Mouse (Mus musculus) layer of hippocampus, adult 2 months (tissue): ENCODE measurements around the gene Ctdnep1. TPM values are rescaled to one million over a fixed set of nuclear protein-coding genes. Genes with fewer than 3 reads are reported as not detected.
A peak's percentile ranks its signal among the peaks of the same experiment; 100 is the strongest.
"Not testable (repeated sequence)": the region's sequence is repeated elsewhere in the genome, so short reads cannot be mapped to it uniquely, and the experiment has no call there.

Experiments used
- DNase-seq, 2 experiments: peaks; one replicate each; pipeline ENCODE4 v3.0.0; 2022; ENCODE audit warnings: low spot score in 2 of 2
- H3K27ac ChIP-seq: fragments of 200-600 bp; 2 replicates; pipeline ENCODE4 v1.8.1; 2022
- H3K4me3 ChIP-seq: fragments of 200-600 bp; 2 replicates; pipeline ENCODE4 v1.8.1; 2022; ENCODE audit warnings: mild to moderate bottlenecking
- CTCF ChIP-seq: fragments of 200-600 bp; conservative IDR thresholded peaks from 2 replicates; pipeline ENCODE4 v1.8.1; 2022; ENCODE audit warnings: antibody characterized with exemption, mild to moderate bottlenecking, moderate library complexity
- total RNA-seq, 2 experiments: library from RNA; stranded (reverse); gene quantifications; 2 replicates each; pipeline ENCODE4 v1.2.3; 2021

Ctdnep1 gene
- total RNA-seq, 2 experiments from 2014 or later: 106 to 114 TPM

GRCm38 (mm10) chr11:69939181-69939580, 41.8 kb upstream of the Ctdnep1 start:
- TF ChIP-seq CTCF: no peak
- no peak overlapping the region for H3K4me3 ChIP-seq
- DNase-seq: no peak
- no peak overlapping the region for H3K27ac ChIP-seq

GRCm38 (mm10) chr11:69939731-69940130, 41.2 kb upstream of the Ctdnep1 start:
- Histone ChIP-seq H3K4me3 (no peak overlapping the region), H3K27ac (no peak overlapping the region)
- TF ChIP-seq CTCF: no peak
- DNase-seq: no peak

GRCm38 (mm10) chr11:69940962-69941361, 40.0 kb upstream of the Ctdnep1 start:
- Histone ChIP-seq H3K27ac (no peak overlapping the region), H3K4me3 (no peak overlapping the region)
- TF ChIP-seq CTCF: no peak
- no peak for DNase-seq

GRCm38 (mm10) chr11:69945216-69945615, 35.7 kb upstream of the Ctdnep1 start:
- no peak for TF ChIP-seq CTCF
- Histone ChIP-seq H3K27ac (no peak overlapping the region), H3K4me3 (no peak overlapping the region)
- no peak for DNase-seq

- TF ChIP-seq CTCF: no peak
- DNase-seq: no peak
Observed at GRCm38 (mm10) chr11:69945997-69946891, 34.7 kb upstream of the Ctdnep1 start.

GRCm38 (mm10) chr11:69947337-69948065, 33.5 kb upstream of the Ctdnep1 start:
- no peak for TF ChIP-seq CTCF
- no peak for DNase-seq
- Histone ChIP-seq H3K4me3 (peak overlapping the region; percentile 38), H3K27ac (no peak overlapping the region)

More at GRCm38 (mm10) chr11:69945997-69946891, 34.7 kb upstream of the Ctdnep1 start:
- Histone ChIP-seq H3K4me3 (no peak overlapping the region), H3K27ac (no peak overlapping the region)

GRCm38 (mm10) chr11:69948066-69948762, 32.7 kb upstream of the Ctdnep1 start, which contains the start of gene Slc2a4:
Slc2a4 (minus strand) TSS chr11:69948188.
- no peak within 1 kb of the TSS for H3K27ac ChIP-seq

GRCm38 (mm10) chr11:69948763-69949150, 32.2 kb upstream of the Ctdnep1 start:
- peak; percentile 46 to 76 for DNase-seq
- peak; percentile 92 for TF ChIP-seq CTCF
- Histone ChIP-seq H3K4me3 (peak overlapping the region; percentile 38; the same call in 1 of the 2 replicates), H3K27ac (no peak overlapping the region)

More at GRCm38 (mm10) chr11:69948066-69948762, 32.7 kb upstream of the Ctdnep1 start, which contains the start of gene Slc2a4:
- peak within 1 kb of the TSS; percentile 38 for H3K4me3 ChIP-seq
- peak; percentile 47 to 58 for DNase-seq
- TF ChIP-seq CTCF: no peak

GRCm38 (mm10) chr11:69950807-69951459, 30.0 kb upstream of the Ctdnep1 start:
- Histone ChIP-seq H3K4me3 (no peak overlapping the region), H3K27ac (no peak overlapping the region)
- DNase-seq: no peak
- TF ChIP-seq CTCF: peak; percentile 43

GRCm38 (mm10) chr11:69952274-69952673, 28.7 kb upstream of the Ctdnep1 start:
- H3K27ac ChIP-seq: no peak overlapping the region
- H3K4me3 ChIP-seq: no peak overlapping the region
- no peak for DNase-seq
- no peak; the same call in 1 of the 2 replicates for TF ChIP-seq CTCF

- DNase-seq: no peak
- Histone ChIP-seq H3K27ac (no peak overlapping the region), H3K4me3 (no peak overlapping the region)
- TF ChIP-seq CTCF: no peak
Observed at GRCm38 (mm10) chr11:69953267-69953915, 27.6 kb upstream of the Ctdnep1 start.

GRCm38 (mm10) chr11:69955618-69956017, 25.3 kb upstream of the Ctdnep1 start:
- DNase-seq, H3K27ac ChIP-seq, H3K4me3 ChIP-seq: not testable (repeated sequence)
